Mouse (Mus musculus) cortical plate, adult 2 months (tissue): Measurements from ENCODE around the gene Gucy2c. TPM values are rescaled to one million over a fixed set of nuclear protein-coding genes. Genes with fewer than 3 reads are reported as not detected.

Experiments
- H3K27ac ChIP-seq: fragments of 200-500 bp; 2 replicates; pipeline ENCODE4 v1.5.1; 2012; ENCODE audit warnings: low read length, control low read depth, inconsistent platforms; ENCODE audit not compliant: insufficient read depth
- H3K4me1 ChIP-seq: fragments of 200-500 bp; 2 replicates; pipeline ENCODE4 v1.6.1; 2011; ENCODE audit warnings: low read length; ENCODE audit not compliant: control insufficient read depth, insufficient read depth
- H3K4me3 ChIP-seq: fragments of 200-500 bp; 2 replicates; pipeline ENCODE4 v1.5.1; 2011; ENCODE audit warnings: mild to moderate bottlenecking, low read length, control low read depth; ENCODE audit not compliant: insufficient read depth
- CTCF ChIP-seq: fragments of 200-500 bp; IDR thresholded peaks from 2 replicates; pipeline ENCODE4 v1.5.1; 2011; ENCODE audit warnings: mild to moderate bottlenecking, control low read depth, low read length; ENCODE audit not compliant: insufficient read depth; ENCODE audit errors: extremely low read depth
- POLR2A ChIP-seq: fragments of 200-500 bp; IDR thresholded peaks from 2 replicates; pipeline ENCODE4 v1.6.1; 2011; ENCODE audit warnings: mild to moderate bottlenecking, low read length, control low read depth; ENCODE audit not compliant: insufficient read depth; ENCODE audit errors: extremely low read depth
- polyA plus RNA-seq: library from polyadenylated mRNA; depleted of rRNA; stranded (reverse); fragments of >200 nt; gene quantifications from 2 replicates; pipeline ENCODE4 v1.2.3, GENCODE M21; 2012

Gene Gucy2c
- polyA plus RNA-seq, 1 experiment, result 0.15 TPM

- Histone ChIP-seq H3K27ac (no peak overlapping the region), H3K4me3 (no peak overlapping the region), H3K4me1 (no peaks in the 10 kb centered on the region)
- TF ChIP-seq POLR2A, result no peak
- no peak for TF ChIP-seq CTCF
Observed at GRCm38 (mm10) chr6:136792884-136793758, 11.6 kb upstream of the Gucy2c start.

- no peak overlapping the region for H3K27ac ChIP-seq
- TF ChIP-seq CTCF, result no peak
- no peak for TF ChIP-seq POLR2A
- H3K4me3 ChIP-seq, result no peak overlapping the region
- H3K4me1 ChIP-seq, result no peaks in the 10 kb centered on the region
Observed at GRCm38 (mm10) chr6:136789391-136789971, 7.9 kb upstream of the Gucy2c start.

GRCm38 (mm10) chr6:136782761-136783160, 1.2 kb upstream of the Gucy2c start:
- Histone ChIP-seq H3K27ac (no peak overlapping the region), H3K4me1 (no peaks in the 10 kb centered on the region), H3K4me3 (no peak overlapping the region)
- TF ChIP-seq CTCF (no peak), POLR2A (no peak)

- TF ChIP-seq POLR2A, result no peak
- no peak for TF ChIP-seq CTCF
- Histone ChIP-seq H3K27ac (no peak overlapping the region), H3K4me3 (no peak overlapping the region), H3K4me1 (no peaks in the 10 kb centered on the region)
Observed at GRCm38 (mm10) chr6:136782146-136782545, 581 bp upstream of the Gucy2c start.

- H3K4me1 ChIP-seq, result no peaks in the 10 kb centered on the region
- H3K4me3 ChIP-seq, result no peak overlapping the region
- TF ChIP-seq POLR2A (no peak), CTCF (no peak)
- no peak overlapping the region for H3K27ac ChIP-seq
Observed at GRCm38 (mm10) chr6:136776392-136776791, 5.2 kb downstream of the Gucy2c start.

- Histone ChIP-seq H3K4me3 (no peak overlapping the region), H3K4me1 (no peaks in the 10 kb centered on the region), H3K27ac (no peak overlapping the region)
- TF ChIP-seq CTCF, result no peak
- TF ChIP-seq POLR2A, result no peak
Observed at GRCm38 (mm10) chr6:136769859-136770258, 11.7 kb downstream of the Gucy2c start.

- Histone ChIP-seq H3K4me3 (no peak overlapping the region), H3K4me1 (no peaks in the 10 kb centered on the region), H3K27ac (no peak overlapping the region)
- TF ChIP-seq POLR2A, result no peak
- TF ChIP-seq CTCF, result no peak
Observed at GRCm38 (mm10) chr6:136769143-136769542, 12.4 kb downstream of the Gucy2c start.

- H3K27ac ChIP-seq, result no peak overlapping the region
- no peak overlapping the region for H3K4me3 ChIP-seq
- no peak for TF ChIP-seq POLR2A
- TF ChIP-seq CTCF, result no peak
- H3K4me1 ChIP-seq, result no peaks in the 10 kb centered on the region
Observed at GRCm38 (mm10) chr6:136763912-136764311, 17.7 kb downstream of the Gucy2c start.

- H3K27ac ChIP-seq, result no peak overlapping the region
- no peaks in the 10 kb centered on the region for H3K4me1 ChIP-seq
- no peak for TF ChIP-seq POLR2A
- no peak for TF ChIP-seq CTCF
- H3K4me3 ChIP-seq, result no peak overlapping the region
Observed at GRCm38 (mm10) chr6:136750567-136750966, 31.0 kb downstream of the Gucy2c start.

- Histone ChIP-seq H3K27ac (no peak overlapping the region), H3K4me3 (no peak overlapping the region), H3K4me1 (no peaks in the 10 kb centered on the region)
- TF ChIP-seq POLR2A (no peak), CTCF (no peak)
Observed at GRCm38 (mm10) chr6:136745586-136745985, 36.0 kb downstream of the Gucy2c start.

- Histone ChIP-seq H3K4me3 (no peak overlapping the region), H3K4me1 (no peaks in the 10 kb centered on the region), H3K27ac (no peak overlapping the region)
- TF ChIP-seq CTCF (no peak), POLR2A (no peak)
Observed at GRCm38 (mm10) chr6:136743729-136744128, 37.8 kb downstream of the Gucy2c start.
